Mouse (Mus musculus) limb, embryonic 13.5 days (tissue): ENCODE results near the gene Tnfrsf14. TPM values are rescaled to one million over a fixed set of nuclear protein-coding genes. Genes with fewer than 3 reads are reported as not detected.
A peak's percentile ranks its signal among the peaks of the same experiment; 100 is the strongest.

ENCODE experiments used
- ATAC-seq: fragments of 200-750 bp; cut with Nextera tagmentation; 2 replicates; pipeline ENCODE4 v1.8.0; 2017; ENCODE audit warnings: low read depth, moderate number of reproducible peaks, moderate TSS enrichment; ENCODE audit not compliant: low FRiP score
- H3K27ac ChIP-seq: fragments of 300-500 bp; sonication (generic); 2 replicates; pipeline ENCODE4 v1.5.1; 2015; ENCODE audit warnings: inconsistent platforms, mild to moderate bottlenecking, moderate library complexity
- H3K27me3 ChIP-seq: fragments of 300-500 bp; sonication (generic); 2 replicates; pipeline ENCODE4 v1.6.1; 2015; ENCODE audit warnings: mild to moderate bottlenecking, inconsistent platforms
- H3K36me3 ChIP-seq: fragments of 300-500 bp; sonication (generic); 2 replicates; pipeline ENCODE4 v1.6.1; 2015; ENCODE audit warnings: inconsistent platforms, mild to moderate bottlenecking, moderate library complexity
- H3K4me1 ChIP-seq: fragments of 300-500 bp; sonication (generic); 2 replicates; pipeline ENCODE4 v1.6.1; 2015; ENCODE audit warnings: inconsistent platforms
- H3K4me2 ChIP-seq: fragments of 300-500 bp; sonication (generic); replicated peaks from 2 replicates; pipeline ENCODE4 v1.6.1; 2015; ENCODE audit warnings: inconsistent platforms, mild to moderate bottlenecking, moderate library complexity
- H3K4me3 ChIP-seq: fragments of 300-500 bp; sonication (generic); 2 replicates; pipeline ENCODE4 v1.5.1; 2015; ENCODE audit warnings: moderate library complexity, mild to moderate bottlenecking, inconsistent platforms
- H3K9ac ChIP-seq: fragments of 300-500 bp; sonication (generic); 2 replicates; pipeline ENCODE4 v1.6.1; 2015; ENCODE audit warnings: mild to moderate bottlenecking, inconsistent platforms
- H3K9me3 ChIP-seq: fragments of 300-500 bp; sonication (generic); 2 replicates; pipeline ENCODE4 v1.6.1; 2016; ENCODE audit warnings: inconsistent platforms
- WGBS: fragments of 180-500 bp; shearing (Covaris S2); methylation state at CpG from one replicate; pipeline ENCODE4 v1.1.7; 2015; 5-methylcytosine and 5-hydroxymethylcytosine counted together
- polyA plus RNA-seq: library from polyadenylated mRNA; unstranded; fragments of >200 nt; fragmentation: Nextera tagmentation; extraction: Ambion mirVana; gene quantifications from 2 replicates; pipeline ENCODE4 v1.2.1, GENCODE M21; 2015

Gene Tnfrsf14
- polyA plus RNA-seq, 1 experiment from 2014 or later = 1.2 TPM

- Histone ChIP-seq H3K9ac (no peak overlapping the region), H3K36me3 (no peaks in the 10 kb centered on the region), H3K27me3 (peaks cover 4% of the 10 kb centered on the region; the same call in 1 of the 2 replicates), H3K27ac (no peak overlapping the region), H3K9me3 (no peaks in the 10 kb centered on the region), H3K4me3 (no peak overlapping the region), H3K4me2 (no peak overlapping the region), H3K4me1 (no peaks in the 10 kb centered on the region)
- 66% methylated on average over 13 of the region's 13 CpGs for WGBS
- peak; percentile 25; the same call in 1 of the 2 replicates for ATAC-seq
Observed at GRCm38 (mm10) chr4:154886876-154887592, 41.3 kb downstream of the Tnfrsf14 start.

- H3K4me3 ChIP-seq = no peak overlapping the region
- peaks cover 7% of the 10 kb centered on the region; the same call in 1 of the 2 replicates for H3K27me3 ChIP-seq
- 84% methylated on average over 11 of the region's 11 CpGs for WGBS
- H3K9me3 ChIP-seq = no peaks in the 10 kb centered on the region
- H3K4me2 ChIP-seq = no peak overlapping the region
- H3K36me3 ChIP-seq = no peaks in the 10 kb centered on the region
- no peak overlapping the region for H3K9ac ChIP-seq
- H3K4me1 ChIP-seq = no peaks in the 10 kb centered on the region
- no peak for ATAC-seq
- no peak overlapping the region for H3K27ac ChIP-seq
Observed at GRCm38 (mm10) chr4:154885416-154885815, 42.9 kb downstream of the Tnfrsf14 start.

- Histone ChIP-seq H3K4me1 (peaks cover 6% of the 10 kb centered on the region; the same call in 1 of the 2 replicates), H3K4me2 (no peak overlapping the region), H3K36me3 (no peaks in the 10 kb centered on the region), H3K27ac (no peak overlapping the region), H3K9me3 (no peaks in the 10 kb centered on the region), H3K4me3 (no peak overlapping the region), H3K27me3 (peaks cover 7% of the 10 kb centered on the region; the same call in 1 of the 2 replicates), H3K9ac (no peak overlapping the region)
- 19% methylated on average over 14 of the region's 14 CpGs for WGBS
- no peak for ATAC-seq
Observed at GRCm38 (mm10) chr4:154882014-154882659, 46.2 kb downstream of the Tnfrsf14 start.

- peaks cover 16% of the 10 kb centered on the region; the same call in 1 of the 2 replicates for H3K27me3 ChIP-seq
- H3K27ac ChIP-seq = no peak overlapping the region
- no peak for ATAC-seq
- no peak overlapping the region for H3K4me2 ChIP-seq
- H3K9me3 ChIP-seq = no peaks in the 10 kb centered on the region
- 85% methylated on average over 6 of the region's 6 CpGs for WGBS
- H3K4me3 ChIP-seq = no peak overlapping the region
- no peaks in the 10 kb centered on the region for H3K36me3 ChIP-seq
- no peak overlapping the region for H3K9ac ChIP-seq
- H3K4me1 ChIP-seq = peaks cover 6% of the 10 kb centered on the region; the same call in 1 of the 2 replicates
Observed at GRCm38 (mm10) chr4:154880730-154881129, 47.6 kb downstream of the Tnfrsf14 start.

GRCm38 (mm10) chr4:154877864-154878548 lies 50.4 kb downstream of the Tnfrsf14 start:
- H3K27me3 ChIP-seq = peaks cover 14% of the 10 kb centered on the region; the same call in 1 of the 2 replicates
- H3K9ac ChIP-seq = peak overlapping the region; percentile 58
- no peaks in the 10 kb centered on the region for H3K9me3 ChIP-seq
- peak overlapping the region; percentile 41 for H3K4me3 ChIP-seq
- ATAC-seq = peak; percentile 96
- H3K4me2 ChIP-seq = peak overlapping the region; percentile 66
- H3K4me1 ChIP-seq = peaks cover 6% of the 10 kb centered on the region; the same call in 1 of the 2 replicates
- WGBS = 12% methylated on average over 18 of the region's 18 CpGs
- no peaks in the 10 kb centered on the region for H3K36me3 ChIP-seq
- peak overlapping the region; percentile 73; the same call in 1 of the 2 replicates for H3K27ac ChIP-seq

GRCm38 (mm10) chr4:154873186-154873585 lies 55.2 kb downstream of the Tnfrsf14 start:
- ATAC-seq = no peak
- 64% methylated on average over 6 of the region's 6 CpGs for WGBS
- H3K27me3 ChIP-seq = peaks cover 25% of the 10 kb centered on the region

More at GRCm38 (mm10) chr4:154873186-154873585, 55.2 kb downstream of the Tnfrsf14 start:
- Histone ChIP-seq H3K9ac (no peak overlapping the region), H3K27ac (no peak overlapping the region), H3K4me2 (no peak overlapping the region), H3K4me1 (peaks cover 7% of the 10 kb centered on the region), H3K9me3 (no peaks in the 10 kb centered on the region), H3K4me3 (no peak overlapping the region), H3K36me3 (no peaks in the 10 kb centered on the region)

Other genes starting within 250 kb of the Tnfrsf14 start
- 0.27 and 0.32 TPM in 2 replicates for gene Ttc34, start 91.1 kb downstream of the Tnfrsf14 start, polyA plus RNA-seq
- gene Mmel1, start 59.0 kb downstream of the Tnfrsf14 start, polyA plus RNA-seq = 0.05 and 0.23 TPM in 2 replicates
- 44.3 and 45.1 TPM in 2 replicates for gene Fam213b, start 29.4 kb downstream of the Tnfrsf14 start, polyA plus RNA-seq
- 0.94 and 2.3 TPM in 2 replicates for gene Hes5, start 32.4 kb upstream of the Tnfrsf14 start, polyA plus RNA-seq
- 46.0 and 48.2 TPM in 2 replicates for gene Pank4, start 35.6 kb upstream of the Tnfrsf14 start, polyA plus RNA-seq
- 3.6 and 4.1 TPM in 2 replicates for gene Plch2, start 128.2 kb upstream of the Tnfrsf14 start, polyA plus RNA-seq
- gene Pex10, start 138.5 kb upstream of the Tnfrsf14 start, polyA plus RNA-seq = 22.3 and 22.6 TPM in 2 replicates
- 147 and 149 TPM in 2 replicates for gene Rer1, start 157.8 kb upstream of the Tnfrsf14 start, polyA plus RNA-seq
- gene Morn1, start 158.0 kb upstream of the Tnfrsf14 start, polyA plus RNA-seq = 4.9 and 7.5 TPM in 2 replicates